Mouse (Mus musculus): Measurements from ENCODE around the gene Map2k5. TPM values are rescaled to one million over a fixed set of nuclear protein-coding genes. Genes with fewer than 3 reads are reported as not detected.

The Map2k5 gene
- polyA plus RNA-seq, 1 experiment from 2014 or later, result 39.3 TPM

DNA sequence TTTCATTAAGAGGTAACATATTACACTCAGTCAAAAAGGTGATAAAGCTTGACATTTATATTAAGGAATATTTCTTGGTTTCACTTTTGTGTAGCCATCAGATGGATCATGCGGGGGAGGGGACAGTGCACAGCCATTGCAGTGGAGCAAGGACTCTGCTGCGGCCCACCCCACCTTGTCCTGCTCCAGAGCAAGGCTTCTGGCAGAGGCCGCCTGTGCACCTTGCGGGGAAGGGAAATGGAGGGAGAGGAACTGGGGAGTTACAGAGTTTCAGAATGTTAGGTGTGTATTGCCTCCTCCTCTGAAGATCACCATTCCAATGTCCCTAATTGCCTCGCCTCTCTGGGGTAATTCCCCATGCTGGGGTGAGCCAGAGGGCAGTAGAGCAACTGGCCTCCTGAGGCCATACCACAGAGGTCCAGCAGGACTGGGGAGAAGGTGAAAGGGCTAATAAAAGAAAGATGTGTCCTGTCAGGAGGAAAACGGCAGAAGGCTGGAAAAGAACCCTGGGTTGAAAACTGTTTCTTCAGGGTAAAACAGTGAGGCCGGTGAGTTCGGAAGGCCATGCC, 181.5 kb downstream of the Map2k5 start:
- no peaks in the 10 kb centered on the region for H3K9me3 ChIP-seq
- WGBS, result 50% methylated on average over 8 of the region's 8 CpGs
- H3K27ac ChIP-seq, result 0 out of 2 replicates have a peak overlapping the region, but pooled peaks have one; percentile 54
- peak; percentile 36 for DNase-seq (ENCODE audit: low spot score)
- H3K4me1 ChIP-seq (replicated peaks), result peaks cover 50% of the 10 kb centered on the region
- H3K36me3 ChIP-seq, result peaks cover 6% of the 10 kb centered on the region; the same call in 1 of the 2 replicates
- no peak overlapping the region for H3K4me3 ChIP-seq
- H3K27me3 ChIP-seq (ENCODE audit: insufficient read depth, poor library complexity, severe bottlenecking), result no peaks in the 10 kb centered on the region

DNA sequence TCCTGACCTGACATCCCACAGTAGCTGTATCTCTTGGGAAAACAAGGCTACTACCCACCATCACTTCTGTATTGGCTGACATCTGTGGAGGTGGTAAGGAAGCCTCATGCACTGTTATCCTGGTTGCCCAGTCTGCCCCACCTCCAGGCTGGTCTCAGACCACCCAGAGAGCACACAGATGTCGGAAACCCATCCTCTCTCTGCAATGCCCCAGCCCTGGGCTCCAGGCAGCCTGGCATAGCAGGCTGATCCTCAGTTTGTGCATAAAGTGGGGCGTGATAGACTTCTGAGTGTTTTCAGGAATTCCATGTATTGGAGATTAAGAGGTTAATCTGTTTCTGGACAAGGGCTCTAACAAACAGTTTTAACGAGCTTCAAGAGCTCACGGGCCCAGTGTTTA, 182.2 kb downstream of the Map2k5 start:
- Histone ChIP-seq H3K27ac (0 out of 2 replicates have a peak overlapping the region, but pooled peaks have one; percentile 8), H3K9me3 (no peaks in the 10 kb centered on the region), H3K4me1 (replicated peaks) (peaks cover 50% of the 10 kb centered on the region), H3K4me3 (no peak overlapping the region), H3K27me3 (ENCODE audit: insufficient read depth, poor library complexity, severe bottlenecking) (no peaks in the 10 kb centered on the region), H3K36me3 (peaks cover 8% of the 10 kb centered on the region; the same call in 1 of the 2 replicates)
- WGBS, result 48% methylated on average over 4 of the region's 4 CpGs
- no peak for DNase-seq (ENCODE audit: low spot score)

DNA sequence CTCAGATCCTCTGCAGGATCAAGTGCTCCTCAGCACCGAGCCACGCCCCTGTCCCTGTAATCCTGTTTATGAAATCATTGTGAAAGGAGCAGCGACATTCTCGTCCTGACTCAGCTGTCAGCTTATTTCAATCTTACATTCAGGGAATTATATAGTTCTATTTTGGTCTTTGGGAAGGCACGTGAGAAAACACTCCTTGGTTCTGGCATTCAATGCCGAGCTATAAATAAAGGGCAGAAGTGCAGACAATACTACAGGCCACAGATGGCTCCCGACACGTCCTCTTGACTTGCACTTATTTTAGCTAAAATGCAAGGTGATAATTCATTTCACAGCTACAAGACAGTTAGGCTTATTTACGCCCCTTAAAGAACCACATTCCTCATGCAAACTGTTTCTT, 182.9 kb downstream of the Map2k5 start:
- WGBS, result 82% methylated on average over 9 of the region's 9 CpGs
- H3K4me3 ChIP-seq, result no peak overlapping the region
- no peak overlapping the region for H3K27ac ChIP-seq
- DNase-seq (ENCODE audit: low spot score), result no peak
- H3K4me1 ChIP-seq (replicated peaks), result peaks cover 50% of the 10 kb centered on the region
- H3K36me3 ChIP-seq, result peaks cover 9% of the 10 kb centered on the region; the same call in 1 of the 2 replicates
- no peaks in the 10 kb centered on the region for H3K27me3 ChIP-seq (ENCODE audit: insufficient read depth, poor library complexity, severe bottlenecking)
- no peaks in the 10 kb centered on the region for H3K9me3 ChIP-seq

DNA sequence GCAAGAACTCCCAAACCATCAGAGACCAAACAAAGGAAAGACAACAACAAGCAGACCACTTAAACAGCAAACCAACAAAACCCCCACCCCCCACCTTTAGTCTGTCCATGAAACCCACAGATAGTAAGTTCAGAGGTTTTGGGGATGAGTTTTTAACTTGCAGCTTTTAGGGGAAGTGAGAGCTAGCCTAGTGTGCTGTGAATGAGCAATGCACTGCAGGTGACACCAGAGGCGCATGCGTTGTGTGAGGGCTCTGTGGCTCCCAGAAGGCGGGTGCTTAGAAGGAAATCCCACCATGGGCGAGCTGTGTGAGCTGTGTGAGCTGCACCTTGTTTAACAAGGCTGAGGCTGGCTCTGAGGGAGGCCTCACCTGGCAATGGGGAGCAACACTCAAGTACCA, 184.9 kb downstream of the Map2k5 start:
- peak overlapping the region; percentile 70; the same call in 1 of the 2 replicates for H3K27ac ChIP-seq
- H3K4me3 ChIP-seq, result no peak overlapping the region
- no peaks in the 10 kb centered on the region for H3K9me3 ChIP-seq
- H3K36me3 ChIP-seq, result peaks cover 9% of the 10 kb centered on the region; the same call in 1 of the 2 replicates
- H3K27me3 ChIP-seq (ENCODE audit: insufficient read depth, poor library complexity, severe bottlenecking), result no peaks in the 10 kb centered on the region
- 71% methylated on average over 4 of the region's 4 CpGs for WGBS
- H3K4me1 ChIP-seq (replicated peaks), result peaks cover 56% of the 10 kb centered on the region
- no peak for DNase-seq (ENCODE audit: low spot score)

DNA sequence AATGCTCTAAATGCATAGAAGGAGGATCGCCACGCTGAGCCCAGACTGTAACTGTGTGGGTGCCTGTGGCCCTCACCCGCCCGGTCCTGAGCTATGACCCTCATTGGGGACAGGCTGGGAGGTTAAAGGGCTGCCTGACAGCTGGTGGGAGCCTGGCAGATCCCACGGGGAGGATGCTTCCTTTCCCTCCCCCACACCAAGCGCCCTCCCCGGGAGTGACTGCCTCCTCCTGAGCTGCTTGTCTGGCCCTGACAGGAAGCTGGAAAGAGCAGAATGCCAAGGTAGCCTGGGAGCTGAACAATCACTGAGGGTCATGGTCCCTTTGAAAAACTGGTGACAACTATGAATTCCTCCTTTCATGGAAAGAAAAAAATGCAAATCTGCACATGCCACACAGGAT, 190.4 kb downstream of the Map2k5 start:
- peaks cover 42% of the 10 kb centered on the region for H3K27me3 ChIP-seq (ENCODE audit: insufficient read depth, poor library complexity, severe bottlenecking)
- H3K9me3 ChIP-seq, result no peaks in the 10 kb centered on the region
- H3K4me3 ChIP-seq, result no peak overlapping the region
- DNase-seq (ENCODE audit: low spot score), result no peak
- H3K27ac ChIP-seq, result peak overlapping the region; percentile 78
- 13% methylated on average over 7 of the region's 7 CpGs for WGBS
- peaks cover 54% of the 10 kb centered on the region for H3K4me1 ChIP-seq (replicated peaks)
- peaks cover 5% of the 10 kb centered on the region; the same call in 1 of the 2 replicates for H3K36me3 ChIP-seq

DNA sequence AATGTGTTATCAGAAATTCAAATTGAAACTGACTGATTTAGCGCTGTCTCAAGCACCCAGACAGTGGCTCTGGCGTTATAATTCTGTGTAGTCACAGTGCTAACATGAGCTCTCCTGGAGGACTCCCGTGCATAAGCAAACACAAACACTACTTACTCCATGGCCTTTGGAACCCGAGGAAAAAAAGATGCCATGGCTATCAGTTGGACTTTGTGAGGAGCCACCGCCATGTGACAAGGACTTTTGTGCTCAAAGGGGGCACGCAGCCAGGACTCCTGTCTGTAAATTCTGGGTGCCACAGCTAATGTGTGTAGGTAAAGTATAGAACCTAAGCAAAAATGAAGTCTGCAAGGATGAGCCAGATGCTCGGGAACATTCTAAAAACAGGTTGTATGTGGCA, 192.5 kb downstream of the Map2k5 start:
- no peak for DNase-seq (ENCODE audit: low spot score)
- peaks cover 51% of the 10 kb centered on the region for H3K27me3 ChIP-seq (ENCODE audit: insufficient read depth, poor library complexity, severe bottlenecking)
- H3K4me1 ChIP-seq (replicated peaks), result peaks cover 69% of the 10 kb centered on the region
- H3K4me3 ChIP-seq, result no peak overlapping the region
- H3K36me3 ChIP-seq, result peaks cover 1% of the 10 kb centered on the region; the same call in 1 of the 2 replicates
- no peak overlapping the region for H3K27ac ChIP-seq
- no peaks in the 10 kb centered on the region for H3K9me3 ChIP-seq
- WGBS, result 82% methylated on average over 7 of the region's 7 CpGs

DNA sequence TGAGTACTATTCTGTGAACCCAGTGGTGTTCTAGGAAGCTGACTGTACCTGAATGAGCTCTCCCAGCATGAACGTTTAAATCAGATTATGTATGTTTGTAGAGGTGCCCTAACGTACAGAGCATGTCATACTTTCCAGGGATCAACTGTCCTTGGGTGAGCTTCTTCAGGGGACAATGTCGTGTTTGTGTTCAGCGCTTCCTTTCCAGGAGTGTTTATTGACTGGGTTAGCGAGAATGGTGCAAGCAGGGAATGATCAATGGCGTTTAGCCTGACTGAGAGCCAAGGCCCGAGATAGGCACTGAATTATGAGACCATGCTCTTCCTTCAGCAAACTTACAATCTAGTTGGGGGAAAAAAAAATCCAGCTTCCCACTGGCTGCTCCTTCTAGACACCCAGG, 193.8 kb downstream of the Map2k5 start:
- WGBS, result 78% methylated on average over 7 of the region's 7 CpGs
- no peak for DNase-seq (ENCODE audit: low spot score)
- Histone ChIP-seq H3K27me3 (ENCODE audit: insufficient read depth, poor library complexity, severe bottlenecking) (peaks cover 64% of the 10 kb centered on the region), H3K9me3 (no peaks in the 10 kb centered on the region), H3K4me3 (no peak overlapping the region), H3K27ac (0 out of 2 replicates have a peak overlapping the region, but pooled peaks have one; percentile 46), H3K4me1 (replicated peaks) (peaks cover 65% of the 10 kb centered on the region), H3K36me3 (peaks cover 11% of the 10 kb centered on the region)

DNA sequence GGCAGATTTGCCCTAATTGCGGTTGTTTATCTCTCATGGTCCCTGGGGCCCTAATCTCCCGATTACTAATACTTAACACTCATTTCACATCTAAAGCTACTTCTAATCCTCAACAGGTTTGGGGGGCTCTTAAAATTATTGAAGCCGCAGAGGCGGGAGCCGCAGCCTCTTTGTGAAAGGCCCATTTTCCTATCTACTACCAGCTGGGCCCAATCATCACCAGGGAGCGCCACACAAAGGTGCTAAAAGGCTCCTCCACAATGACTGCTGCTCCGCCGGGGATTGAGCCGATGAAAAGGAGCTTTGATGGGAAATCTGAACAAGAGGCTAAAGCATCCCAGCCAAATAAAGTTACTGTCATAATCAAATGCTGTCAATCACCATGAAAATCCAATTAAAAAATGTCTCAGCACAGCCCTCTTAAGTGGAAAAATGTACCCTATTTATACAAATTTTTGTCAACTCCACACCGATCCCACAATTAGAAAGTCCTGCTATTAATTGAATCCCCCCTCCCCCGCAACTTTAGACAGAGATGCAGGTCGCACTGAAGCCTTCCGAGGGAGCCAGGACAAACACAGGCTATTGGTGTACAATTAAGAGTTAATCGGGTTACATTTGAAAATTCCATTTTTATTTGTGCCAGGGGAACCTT, 195.3 kb downstream of the Map2k5 start:
- peak overlapping the region; percentile 83 for H3K27ac ChIP-seq
- peaks cover 50% of the 10 kb centered on the region for H3K4me1 ChIP-seq (replicated peaks)
- H3K27me3 ChIP-seq (ENCODE audit: insufficient read depth, poor library complexity, severe bottlenecking), result peaks cover 76% of the 10 kb centered on the region
- H3K4me3 ChIP-seq, result no peak overlapping the region
- peak; percentile 56 for DNase-seq (ENCODE audit: low spot score)
- H3K9me3 ChIP-seq, result no peaks in the 10 kb centered on the region
- 15% methylated on average over 14 of the region's 14 CpGs for WGBS
- H3K36me3 ChIP-seq, result peaks cover 11% of the 10 kb centered on the region

DNA sequence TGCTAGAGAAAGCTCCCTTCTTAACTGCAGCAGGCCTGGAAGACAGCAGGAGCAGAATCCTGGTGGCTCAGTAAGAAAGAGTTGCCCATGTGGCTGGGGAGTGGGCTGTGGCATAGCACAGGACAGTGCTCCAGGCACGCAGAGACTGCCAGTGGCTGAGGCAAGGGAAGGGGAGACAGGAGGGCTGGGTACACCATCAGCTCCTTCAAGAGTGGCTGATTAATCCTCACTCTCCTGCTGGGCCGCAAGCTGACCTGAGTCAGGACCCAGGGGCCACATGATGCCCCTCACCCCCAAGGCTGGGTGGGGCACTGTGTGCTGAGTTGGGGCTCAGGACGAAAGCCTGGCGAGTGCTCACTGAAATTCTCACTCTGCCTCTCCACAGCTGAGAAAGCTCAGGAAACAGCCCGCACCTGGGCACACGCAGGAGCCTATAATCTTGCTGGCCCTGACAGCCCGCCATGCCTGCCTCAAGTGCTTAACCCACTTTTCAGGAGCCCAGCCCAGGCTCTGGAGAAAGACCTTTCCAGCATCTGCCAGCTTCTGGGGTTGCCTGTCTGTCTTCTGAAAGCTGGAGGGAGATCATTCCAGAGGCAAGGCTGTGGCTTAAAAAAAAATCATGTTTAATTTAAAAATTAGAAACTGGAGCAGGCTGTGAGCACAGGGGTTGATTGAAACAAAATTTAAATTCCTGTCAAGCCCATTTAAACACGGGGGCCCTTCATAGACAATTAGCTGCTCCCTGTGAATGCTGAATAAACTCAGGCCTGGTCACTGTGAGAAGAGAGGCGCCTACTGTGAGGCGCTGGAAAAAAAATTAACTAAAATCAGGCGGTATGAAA, 196.1 kb downstream of the Map2k5 start:
- H3K27me3 ChIP-seq (ENCODE audit: insufficient read depth, poor library complexity, severe bottlenecking), result peaks cover 70% of the 10 kb centered on the region
- H3K9me3 ChIP-seq, result no peaks in the 10 kb centered on the region
- 36% methylated on average over 11 of the region's 11 CpGs for WGBS
- peaks cover 11% of the 10 kb centered on the region for H3K36me3 ChIP-seq
- no peak overlapping the region for H3K4me3 ChIP-seq
- DNase-seq (ENCODE audit: low spot score), result peak; percentile 12
- H3K4me1 ChIP-seq (replicated peaks), result peaks cover 49% of the 10 kb centered on the region
- H3K27ac ChIP-seq, result peak overlapping the region; percentile 83

DNA sequence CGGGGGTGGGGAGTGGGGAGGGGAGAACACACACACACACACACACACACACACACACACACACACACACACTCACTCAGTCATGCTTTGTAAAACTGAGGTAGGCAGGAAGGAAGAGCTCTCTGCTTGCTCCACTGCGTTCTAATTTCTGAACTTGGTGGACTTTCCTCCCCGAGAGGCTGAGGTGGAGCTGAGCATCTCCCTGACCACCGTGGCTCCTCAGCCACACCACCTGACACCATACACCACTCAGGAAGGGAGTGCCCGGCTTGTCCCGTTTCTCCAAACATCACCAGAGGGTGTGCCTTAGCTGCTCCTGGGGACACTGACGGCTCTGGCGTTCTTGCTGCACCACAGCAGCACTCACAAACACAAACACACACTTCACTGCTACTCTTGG, 199.4 kb downstream of the Map2k5 start:
- peaks cover 38% of the 10 kb centered on the region for H3K27me3 ChIP-seq (ENCODE audit: insufficient read depth, poor library complexity, severe bottlenecking)

DNA sequence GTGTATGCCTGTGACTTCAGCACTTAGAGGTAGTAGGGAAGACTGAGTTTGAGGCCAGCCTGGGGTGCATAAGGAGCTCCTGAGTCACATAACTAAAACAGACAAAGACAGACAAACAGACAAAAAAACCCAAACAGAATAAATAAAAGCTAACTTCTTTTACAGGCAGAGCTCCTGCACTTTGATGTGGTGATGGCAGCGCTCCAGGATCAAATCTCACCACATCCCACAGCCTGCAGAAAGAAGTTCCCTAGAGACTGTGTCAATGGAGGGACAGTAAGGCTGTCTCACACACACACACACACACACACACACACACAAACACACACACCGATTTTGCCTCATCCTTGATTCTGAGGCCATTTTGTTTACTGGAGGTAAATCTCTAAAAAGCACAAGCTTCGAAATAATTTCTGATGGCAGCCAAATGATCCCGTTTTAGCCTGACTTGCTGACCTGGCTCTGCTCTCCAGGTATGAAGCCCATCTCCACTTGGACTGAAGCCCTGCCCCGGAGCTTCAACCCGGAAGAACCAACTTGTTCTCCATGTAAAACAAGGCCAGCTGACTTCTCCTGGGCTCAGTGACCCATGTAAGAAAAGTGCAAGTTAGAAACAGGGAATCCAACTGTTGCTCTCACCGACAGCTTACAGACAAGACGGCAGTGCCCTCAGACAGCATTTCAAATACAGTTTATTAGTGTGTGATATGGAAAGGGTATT, 203.5 kb downstream of the Map2k5 start:
- H3K9me3 ChIP-seq, result peaks cover 2% of the 10 kb centered on the region; the same call in 1 of the 2 replicates
- H3K27ac ChIP-seq, result no peak overlapping the region
- no peak for DNase-seq (ENCODE audit: low spot score)
- 84% methylated on average over 8 of the region's 8 CpGs for WGBS
- H3K36me3 ChIP-seq, result peaks cover 7% of the 10 kb centered on the region
- peaks cover 12% of the 10 kb centered on the region for H3K4me1 ChIP-seq (replicated peaks)
- H3K4me3 ChIP-seq, result no peak overlapping the region
- H3K27me3 ChIP-seq (ENCODE audit: insufficient read depth, poor library complexity, severe bottlenecking), result peaks cover 16% of the 10 kb centered on the region

More for the DNA sequence above, 199.4 kb downstream of the Map2k5 start:
- 83% methylated on average over 8 of the region's 8 CpGs for WGBS
- Histone ChIP-seq H3K27ac (no peak overlapping the region), H3K4me1 (replicated peaks) (peaks cover 37% of the 10 kb centered on the region), H3K4me3 (no peak overlapping the region), H3K9me3 (no peaks in the 10 kb centered on the region), H3K36me3 (peaks cover 11% of the 10 kb centered on the region)
- DNase-seq (ENCODE audit: low spot score), result no peak

DNA sequence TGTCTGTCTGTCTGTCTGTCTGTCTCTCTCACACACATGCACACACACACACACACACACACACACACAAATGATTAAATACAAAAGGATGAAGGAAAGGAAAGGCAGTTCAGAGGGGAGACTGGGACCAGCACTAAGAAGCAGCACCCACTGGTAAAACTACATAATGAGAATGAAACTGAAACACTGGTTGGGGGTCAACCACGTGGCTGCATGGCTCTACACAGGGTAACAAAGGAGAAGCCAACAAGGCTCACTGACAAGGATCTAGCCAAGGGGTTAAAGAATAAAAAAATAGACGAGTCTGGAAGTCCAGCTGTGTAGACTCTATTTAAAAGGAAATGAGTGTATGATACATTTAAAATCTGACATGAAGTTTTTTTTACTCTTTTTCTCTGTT, 205.8 kb downstream of the Map2k5 start:
- WGBS, result 56% methylated on average over 2 of the region's 2 CpGs
- peaks cover 16% of the 10 kb centered on the region for H3K4me1 ChIP-seq (replicated peaks)
- no peak overlapping the region for H3K27ac ChIP-seq
- DNase-seq (ENCODE audit: low spot score), result no peak
- peaks cover 15% of the 10 kb centered on the region for H3K36me3 ChIP-seq
- no peak overlapping the region for H3K4me3 ChIP-seq
- peaks cover 3% of the 10 kb centered on the region; the same call in 1 of the 2 replicates for H3K9me3 ChIP-seq
- H3K27me3 ChIP-seq (ENCODE audit: insufficient read depth, poor library complexity, severe bottlenecking), result no peaks in the 10 kb centered on the region

Data from hindbrain, embryonic 10.5 days (tissue).